Mouse (Mus musculus): ENCODE measurements around the gene Tmem44. TPM values are rescaled to one million over a fixed set of nuclear protein-coding genes. Genes with fewer than 3 reads are reported as not detected.

The Tmem44 gene
- polyA plus RNA-seq, 1 experiment, result not detected

- no peak overlapping the region for H3K27ac ChIP-seq (ENCODE audit: insufficient read depth, low read depth, low read length)
- H3K4me1 ChIP-seq (ENCODE audit: control insufficient read depth, insufficient read depth, low read length), result peaks cover 3% of the 10 kb centered on the region
- TF ChIP-seq CTCF (IDR thresholded peaks at IDR 0.05; ENCODE audit: low read depth, low read length), result peak; percentile 95
- no peak for TF ChIP-seq POLR2A (IDR thresholded peaks at IDR 0.05; ENCODE audit: borderline replicate concordance, low read depth, low read length)
- no peak overlapping the region for H3K4me3 ChIP-seq (ENCODE audit: insufficient read depth, low read length)
Measured at GRCm38 (mm10) chr16:30539433-30539832, 11.2 kb downstream of the Tmem44 start.

DNA sequence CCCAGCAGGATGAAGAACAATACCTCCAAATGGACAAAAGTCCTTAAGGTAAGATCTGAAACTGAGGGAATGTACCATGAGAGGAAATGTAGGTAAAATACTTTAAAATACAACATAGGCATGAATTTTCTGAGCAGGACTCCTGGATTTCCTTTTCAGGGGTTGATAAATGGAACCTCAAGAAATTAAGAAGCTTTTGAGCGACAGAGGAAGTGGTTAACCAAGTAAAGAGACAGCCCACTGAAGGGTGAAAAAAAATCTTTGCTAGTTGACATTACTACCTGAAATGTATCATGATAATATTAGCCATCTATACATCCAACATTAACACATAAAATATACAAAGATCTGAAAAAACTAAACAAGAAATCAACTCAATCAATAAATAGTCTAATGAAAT lies 15.6 kb downstream of the Tmem44 start:
- TF ChIP-seq CTCF (IDR thresholded peaks at IDR 0.05; ENCODE audit: low read depth, low read length), result no peak
- no peak for TF ChIP-seq POLR2A (IDR thresholded peaks at IDR 0.05; ENCODE audit: borderline replicate concordance, low read depth, low read length)
- Histone ChIP-seq H3K27ac (ENCODE audit: insufficient read depth, low read depth, low read length) (no peak overlapping the region), H3K4me3 (ENCODE audit: insufficient read depth, low read length) (no peak overlapping the region), H3K4me1 (ENCODE audit: control insufficient read depth, insufficient read depth, low read length) (peaks cover 17% of the 10 kb centered on the region)

GRCm38 (mm10) chr16:30533592-30533991 lies 17.1 kb downstream of the Tmem44 start:
- Histone ChIP-seq H3K4me1 (ENCODE audit: control insufficient read depth, insufficient read depth, low read length) (peaks cover 17% of the 10 kb centered on the region), H3K4me3 (ENCODE audit: insufficient read depth, low read length) (no peak overlapping the region), H3K27ac (ENCODE audit: insufficient read depth, low read depth, low read length) (no peak overlapping the region)
- TF ChIP-seq CTCF (IDR thresholded peaks at IDR 0.05; ENCODE audit: low read depth, low read length) (no peak), POLR2A (IDR thresholded peaks at IDR 0.05; ENCODE audit: borderline replicate concordance, low read depth, low read length) (no peak)

- Histone ChIP-seq H3K4me3 (ENCODE audit: insufficient read depth, low read length) (no peak overlapping the region), H3K27ac (ENCODE audit: insufficient read depth, low read depth, low read length) (no peak overlapping the region), H3K4me1 (ENCODE audit: control insufficient read depth, insufficient read depth, low read length) (peaks cover 17% of the 10 kb centered on the region)
- TF ChIP-seq POLR2A (IDR thresholded peaks at IDR 0.05; ENCODE audit: borderline replicate concordance, low read depth, low read length), result no peak
- TF ChIP-seq CTCF (IDR thresholded peaks at IDR 0.05; ENCODE audit: low read depth, low read length), result no peak
Measured at GRCm38 (mm10) chr16:30532929-30533328, 17.7 kb downstream of the Tmem44 start.

GRCm38 (mm10) chr16:30531761-30532406 lies 18.8 kb downstream of the Tmem44 start:
- peaks cover 17% of the 10 kb centered on the region for H3K4me1 ChIP-seq (ENCODE audit: control insufficient read depth, insufficient read depth, low read length)
- H3K4me3 ChIP-seq (ENCODE audit: insufficient read depth, low read length), result no peak overlapping the region
- peak; percentile 74 for TF ChIP-seq CTCF (IDR thresholded peaks at IDR 0.05; ENCODE audit: low read depth, low read length)
- no peak for TF ChIP-seq POLR2A (IDR thresholded peaks at IDR 0.05; ENCODE audit: borderline replicate concordance, low read depth, low read length)
- H3K27ac ChIP-seq (ENCODE audit: insufficient read depth, low read depth, low read length), result no peak overlapping the region

GRCm38 (mm10) chr16:30530815-30531214 lies 19.8 kb downstream of the Tmem44 start:
- no peak overlapping the region for H3K27ac ChIP-seq (ENCODE audit: insufficient read depth, low read depth, low read length)
- peaks cover 17% of the 10 kb centered on the region for H3K4me1 ChIP-seq (ENCODE audit: control insufficient read depth, insufficient read depth, low read length)
- TF ChIP-seq CTCF (IDR thresholded peaks at IDR 0.05; ENCODE audit: low read depth, low read length), result no peak; the same call in 1 of the 2 replicates
- no peak for TF ChIP-seq POLR2A (IDR thresholded peaks at IDR 0.05; ENCODE audit: borderline replicate concordance, low read depth, low read length)
- no peak overlapping the region for H3K4me3 ChIP-seq (ENCODE audit: insufficient read depth, low read length)

GRCm38 (mm10) chr16:30528386-30528785 lies 22.3 kb downstream of the Tmem44 start:
- TF ChIP-seq POLR2A (IDR thresholded peaks at IDR 0.05; ENCODE audit: borderline replicate concordance, low read depth, low read length) (no peak), CTCF (IDR thresholded peaks at IDR 0.05; ENCODE audit: low read depth, low read length) (no peak)
- H3K4me3 ChIP-seq (ENCODE audit: insufficient read depth, low read length), result no peak overlapping the region
- peaks cover 5% of the 10 kb centered on the region for H3K4me1 ChIP-seq (ENCODE audit: control insufficient read depth, insufficient read depth, low read length)
- H3K27ac ChIP-seq (ENCODE audit: insufficient read depth, low read depth, low read length), result no peak overlapping the region

- H3K27ac ChIP-seq (ENCODE audit: insufficient read depth, low read depth, low read length), result no peak overlapping the region
- peaks cover 2% of the 10 kb centered on the region for H3K4me1 ChIP-seq (ENCODE audit: control insufficient read depth, insufficient read depth, low read length)
- H3K4me3 ChIP-seq (ENCODE audit: insufficient read depth, low read length), result no peak overlapping the region
- TF ChIP-seq POLR2A (IDR thresholded peaks at IDR 0.05; ENCODE audit: borderline replicate concordance, low read depth, low read length) (no peak), CTCF (IDR thresholded peaks at IDR 0.05; ENCODE audit: low read depth, low read length) (no peak)
Measured at GRCm38 (mm10) chr16:30527889-30528288, 22.8 kb downstream of the Tmem44 start.

- peaks cover 4% of the 10 kb centered on the region for H3K4me1 ChIP-seq (ENCODE audit: control insufficient read depth, insufficient read depth, low read length)
- TF ChIP-seq CTCF (IDR thresholded peaks at IDR 0.05; ENCODE audit: low read depth, low read length) (no peak), POLR2A (IDR thresholded peaks at IDR 0.05; ENCODE audit: borderline replicate concordance, low read depth, low read length) (no peak)
- H3K27ac ChIP-seq (ENCODE audit: insufficient read depth, low read depth, low read length), result no peak overlapping the region
- H3K4me3 ChIP-seq (ENCODE audit: insufficient read depth, low read length), result no peak overlapping the region
Measured at GRCm38 (mm10) chr16:30525756-30526155, 24.9 kb downstream of the Tmem44 start.

- no peak for TF ChIP-seq CTCF (IDR thresholded peaks at IDR 0.05; ENCODE audit: low read depth, low read length)
- H3K27ac ChIP-seq (ENCODE audit: insufficient read depth, low read depth, low read length), result no peak overlapping the region
- H3K4me3 ChIP-seq (ENCODE audit: insufficient read depth, low read length), result no peak overlapping the region
- peaks cover 6% of the 10 kb centered on the region for H3K4me1 ChIP-seq (ENCODE audit: control insufficient read depth, insufficient read depth, low read length)
Measured at GRCm38 (mm10) chr16:30524481-30524880, 26.2 kb downstream of the Tmem44 start.
